Mouse (Mus musculus) midbrain, embryonic 11.5 days (tissue): ENCODE data around the gene Kank1. TPM values are rescaled to one million over a fixed set of nuclear protein-coding genes. Genes with fewer than 3 reads are reported as not detected.

Experiments
- ATAC-seq: fragments of 200-750 bp; cut with Nextera tagmentation; 2 replicates; pipeline ENCODE4 v1.8.0; 2017; ENCODE audit warnings: moderate TSS enrichment, moderate library complexity; ENCODE audit not compliant: low FRiP score
- DNase-seq: peaks from one replicate; pipeline ENCODE4 v3.0.0; 2015; ENCODE audit warnings: low spot score; ENCODE audit errors: missing footprints
- H3K27ac ChIP-seq: fragments of 300-500 bp; sonication (generic); 2 replicates; pipeline ENCODE4 v1.5.1; 2014; ENCODE audit warnings: low read depth, low read length
- H3K27me3 ChIP-seq: fragments of 300-500 bp; sonication (generic); 2 replicates; pipeline ENCODE4 v1.6.1; 2014; ENCODE audit warnings: mild to moderate bottlenecking, low read length, moderate library complexity, mixed read lengths; ENCODE audit not compliant: control insufficient read depth, insufficient read depth
- H3K36me3 ChIP-seq: fragments of 300-500 bp; sonication (generic); 2 replicates; pipeline ENCODE4 v1.6.1; 2014; ENCODE audit warnings: mild to moderate bottlenecking, low read length, moderate library complexity, mixed read lengths; ENCODE audit not compliant: control insufficient read depth, insufficient read depth
- H3K4me1 ChIP-seq: fragments of 300-500 bp; sonication (generic); 2 replicates; pipeline ENCODE4 v1.6.1; 2014; ENCODE audit warnings: low read length; ENCODE audit not compliant: control insufficient read depth, insufficient read depth
- H3K4me2 ChIP-seq: fragments of 300-500 bp; sonication (generic); 2 replicates; pipeline ENCODE4 v1.6.1; 2014; ENCODE audit warnings: mild to moderate bottlenecking, moderate library complexity
- H3K4me3 ChIP-seq: fragments of 300-500 bp; sonication (generic); 2 replicates; pipeline ENCODE4 v1.5.1; 2014; ENCODE audit warnings: low read depth, low read length
- H3K9ac ChIP-seq: fragments of 300-500 bp; sonication (generic); 2 replicates; pipeline ENCODE4 v1.6.1; 2014; ENCODE audit warnings: low read length
- H3K9me3 ChIP-seq: fragments of 300-500 bp; sonication (generic); 2 replicates; pipeline ENCODE4 v1.6.1; 2016; ENCODE audit warnings: low read length; ENCODE audit not compliant: control insufficient read depth
- WGBS: fragments of 180-500 bp; shearing (Covaris S2); extraction: QIAGEN DNeasy Blood & Tissue Kit; methylation state at CpG from one replicate; pipeline ENCODE4 v1.1.7; 2014; 5-methylcytosine and 5-hydroxymethylcytosine counted together
- polyA plus RNA-seq: library from polyadenylated mRNA; unstranded; fragments of >200 nt; fragmentation: Nextera tagmentation; extraction: Ambion mirVana; gene quantifications from 2 replicates; pipeline ENCODE4 v1.2.1, GENCODE M21; 2014

Kank1 gene
- polyA plus RNA-seq, 1 experiment from 2014 or later, result 13.3 TPM

DNA sequence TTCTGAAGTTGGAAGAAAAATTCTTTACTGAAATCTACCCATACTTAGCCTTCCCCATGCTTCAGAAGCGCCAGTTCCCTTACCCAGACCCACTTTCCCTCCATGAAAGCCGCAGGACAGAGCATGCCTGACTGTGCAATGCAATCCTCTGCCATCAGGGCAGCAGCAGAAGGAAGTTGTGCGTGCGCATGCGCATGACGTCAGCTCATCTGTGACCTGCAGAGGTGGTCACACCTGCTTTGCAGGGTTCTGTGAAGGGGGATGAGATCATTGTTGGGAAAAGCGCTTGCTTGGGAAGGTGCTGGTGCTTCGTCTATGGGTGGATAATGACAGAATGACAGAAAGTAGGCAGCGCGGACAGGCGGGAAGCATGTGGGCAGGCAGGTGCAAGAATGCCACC, 155.4 kb downstream of the Kank1 start:
- WGBS, result 93% methylated on average over 11 of the region's 11 CpGs
- Histone ChIP-seq H3K9ac (no peak overlapping the region), H3K4me1 (peaks cover 11% of the 10 kb centered on the region), H3K9me3 (0 out of 2 replicates have a peak, but pooled peaks cover 4% of the 10 kb centered on the region), H3K27me3 (no peaks in the 10 kb centered on the region), H3K27ac (no peak overlapping the region), H3K4me3 (no peak overlapping the region), H3K36me3 (no peaks in the 10 kb centered on the region), H3K4me2 (no peak overlapping the region)
- no peak for DNase-seq
- no peak for ATAC-seq

GRCm38 (mm10) chr19:25395035-25395434, 158.3 kb downstream of the Kank1 start:
- Histone ChIP-seq H3K4me1 (peaks cover 24% of the 10 kb centered on the region), H3K9me3 (0 out of 2 replicates have a peak, but pooled peaks cover 4% of the 10 kb centered on the region), H3K27me3 (peaks cover 2% of the 10 kb centered on the region; the same call in 1 of the 2 replicates), H3K9ac (no peak overlapping the region), H3K4me3 (no peak overlapping the region), H3K4me2 (peak overlapping the region; percentile 7; the same call in 1 of the 2 replicates), H3K27ac (peak overlapping the region; percentile 59), H3K36me3 (no peaks in the 10 kb centered on the region)
- ATAC-seq (peak; percentile 82), DNase-seq (no peak)
- 16% methylated on average over 10 of the region's 10 CpGs for WGBS

DNA sequence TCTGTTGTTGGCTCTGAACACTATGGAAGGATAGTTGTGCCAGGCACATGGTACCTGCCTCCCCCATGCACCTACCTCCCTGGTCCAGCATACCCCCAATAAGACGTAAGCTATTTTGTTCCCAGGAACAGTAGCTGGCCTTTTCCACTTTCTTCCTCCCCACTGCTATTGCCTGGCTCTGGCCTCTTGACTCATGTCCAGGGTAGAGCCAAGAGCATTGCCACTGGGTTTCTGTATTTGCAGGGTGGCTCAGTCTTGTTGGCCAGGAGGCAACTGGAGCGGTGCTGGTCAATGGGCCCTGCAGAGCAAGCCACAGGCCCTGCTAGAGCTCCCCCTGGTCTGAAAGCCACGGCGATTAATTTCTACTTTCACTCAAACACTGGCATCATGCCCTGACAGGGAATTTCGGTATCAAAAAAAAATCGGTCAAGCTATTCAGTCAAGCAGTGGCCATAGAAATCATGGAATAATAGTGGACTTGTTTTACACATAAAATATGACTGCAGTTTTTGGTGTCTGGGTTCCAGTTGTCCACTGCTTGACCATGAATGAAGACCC, 160.0 kb downstream of the Kank1 start:
- H3K36me3 ChIP-seq, result no peaks in the 10 kb centered on the region
- H3K27ac ChIP-seq, result no peak overlapping the region
- H3K27me3 ChIP-seq, result peaks cover 2% of the 10 kb centered on the region; the same call in 1 of the 2 replicates
- WGBS, result 92% methylated on average over 6 of the region's 6 CpGs
- H3K9ac ChIP-seq, result no peak overlapping the region
- no peak overlapping the region for H3K4me2 ChIP-seq
- no peak overlapping the region for H3K4me3 ChIP-seq
- H3K9me3 ChIP-seq, result 0 out of 2 replicates have a peak, but pooled peaks cover 4% of the 10 kb centered on the region
- no peak for DNase-seq
- peaks cover 34% of the 10 kb centered on the region for H3K4me1 ChIP-seq
- no peak for ATAC-seq

DNA sequence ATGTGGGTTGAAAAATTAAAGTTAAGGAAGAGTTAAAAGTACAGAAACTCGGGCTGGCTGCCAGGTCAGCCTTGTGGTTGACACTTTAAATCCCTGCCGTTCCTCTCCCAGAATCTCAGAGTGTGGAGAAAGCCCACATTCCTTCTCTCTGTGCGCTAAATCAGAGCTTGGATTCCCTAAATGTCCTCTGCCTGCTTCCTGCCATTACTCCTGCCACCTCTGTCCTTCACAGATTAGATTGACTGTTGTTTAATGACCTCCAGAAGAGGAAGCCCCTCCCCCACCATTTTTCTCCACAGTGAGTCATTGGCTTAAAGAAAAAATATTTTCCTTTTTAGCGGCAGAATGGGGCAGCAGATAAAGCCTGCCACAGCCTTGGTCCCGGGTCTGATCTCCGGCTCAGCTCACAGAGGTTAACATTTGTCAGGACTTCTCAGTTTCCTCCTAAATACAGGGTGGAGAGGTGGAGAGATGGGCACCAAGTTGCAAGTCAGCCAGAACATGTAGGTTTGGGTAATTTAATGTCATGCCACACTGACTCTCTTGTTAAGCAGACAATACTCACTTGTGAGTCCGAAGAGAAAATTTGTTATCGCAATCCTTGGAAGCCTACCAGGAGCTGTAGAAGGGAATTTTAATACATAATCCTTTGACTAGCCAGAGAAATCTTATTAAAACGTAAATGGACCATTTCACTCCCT, 162.9 kb downstream of the Kank1 start:
- Histone ChIP-seq H3K9me3 (0 out of 2 replicates have a peak, but pooled peaks cover 4% of the 10 kb centered on the region), H3K27me3 (peaks cover 2% of the 10 kb centered on the region; the same call in 1 of the 2 replicates), H3K9ac (no peak overlapping the region), H3K4me1 (peaks cover 29% of the 10 kb centered on the region), H3K36me3 (no peaks in the 10 kb centered on the region), H3K4me2 (peak overlapping the region; percentile 27; the same call in 1 of the 2 replicates), H3K4me3 (no peak overlapping the region), H3K27ac (peak overlapping the region; percentile 8; the same call in 1 of the 2 replicates)
- 22% methylated on average over 9 of the region's 9 CpGs for WGBS
- peak; percentile 91 for DNase-seq
- ATAC-seq, result 0 out of 2 replicates have a peak, but pooled peaks have one; percentile 17

GRCm38 (mm10) chr19:25400212-25400913, 163.6 kb downstream of the Kank1 start:
- Histone ChIP-seq H3K27me3 (peaks cover 2% of the 10 kb centered on the region; the same call in 1 of the 2 replicates), H3K9me3 (0 out of 2 replicates have a peak, but pooled peaks cover 4% of the 10 kb centered on the region), H3K36me3 (no peaks in the 10 kb centered on the region), H3K4me1 (peaks cover 27% of the 10 kb centered on the region; the same call in 1 of the 2 replicates), H3K4me2 (peak overlapping the region; percentile 27), H3K9ac (no peak overlapping the region), H3K4me3 (no peak overlapping the region), H3K27ac (peak overlapping the region; percentile 8; the same call in 1 of the 2 replicates)
- peak; percentile 89 for ATAC-seq
- WGBS, result 22% methylated on average over 13 of the region's 13 CpGs
- peak; percentile 90 for DNase-seq

GRCm38 (mm10) chr19:25401521-25401920, 164.7 kb downstream of the Kank1 start:
- Histone ChIP-seq H3K9me3 (no peaks in the 10 kb centered on the region), H3K36me3 (no peaks in the 10 kb centered on the region), H3K4me3 (no peak overlapping the region), H3K9ac (no peak overlapping the region), H3K4me2 (no peak overlapping the region), H3K27me3 (peaks cover 2% of the 10 kb centered on the region; the same call in 1 of the 2 replicates), H3K27ac (no peak overlapping the region), H3K4me1 (peaks cover 28% of the 10 kb centered on the region)
- DNase-seq (no peak), ATAC-seq (no peak)
- WGBS, result 62% methylated on average over 8 of the region's 8 CpGs

DNA sequence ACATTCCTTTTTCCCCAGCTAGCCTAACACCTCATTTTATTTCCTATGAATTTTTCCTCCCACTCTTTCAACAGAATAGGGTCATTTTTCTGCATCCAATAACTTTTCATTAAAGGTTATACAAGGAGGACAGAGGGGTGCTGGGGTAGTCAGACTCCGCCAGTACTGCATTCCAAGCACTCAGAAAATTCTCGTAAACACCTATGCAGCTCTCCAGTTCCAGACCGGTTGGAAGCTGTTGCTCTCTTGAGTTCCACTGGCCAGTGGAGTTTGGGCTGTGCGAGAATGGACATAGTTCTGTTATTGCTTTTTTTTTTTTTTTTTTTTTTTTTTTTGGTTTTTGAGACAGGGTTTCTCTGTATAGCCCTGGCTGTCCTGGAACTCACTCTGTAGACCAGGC, 167.4 kb downstream of the Kank1 start:
- Histone ChIP-seq H3K27me3 (no peaks in the 10 kb centered on the region), H3K4me1 (peaks cover 33% of the 10 kb centered on the region), H3K36me3 (no peaks in the 10 kb centered on the region), H3K9ac (no peak overlapping the region), H3K4me3 (no peak overlapping the region), H3K27ac (no peak overlapping the region), H3K4me2 (no peak overlapping the region), H3K9me3 (no peaks in the 10 kb centered on the region)
- no peak for DNase-seq
- WGBS, result 95% methylated on average over 4 of the region's 4 CpGs
- ATAC-seq, result no peak

- Histone ChIP-seq H3K9me3 (no peaks in the 10 kb centered on the region), H3K4me1 (peaks cover 18% of the 10 kb centered on the region), H3K27me3 (no peaks in the 10 kb centered on the region), H3K27ac (no peak overlapping the region), H3K4me3 (0 out of 2 replicates have a peak overlapping the region, but pooled peaks have one; percentile 29), H3K9ac (no peak overlapping the region), H3K36me3 (peaks cover 2% of the 10 kb centered on the region; the same call in 1 of the 2 replicates), H3K4me2 (peak overlapping the region; percentile 58)
- no peak for DNase-seq
- WGBS, result 26% methylated on average over 6 of the region's 6 CpGs
- ATAC-seq, result 0 out of 2 replicates have a peak, but pooled peaks have one; percentile 3
Measured at GRCm38 (mm10) chr19:25405987-25406386, 169.2 kb downstream of the Kank1 start.
